Mouse (Mus musculus) testis, adult 2 months (tissue): ENCODE data around the gene Pias1.

Experiments used
- CTCF ChIP-seq: fragments of 200-500 bp; IDR thresholded peaks from 2 replicates; pipeline ENCODE4 v1.5.1; 2012; ENCODE audit warnings: low read depth, mild to moderate bottlenecking, inconsistent platforms, low read length, moderate library complexity; ENCODE audit not compliant: control insufficient read depth, insufficient read depth, insufficient replicate concordance
- POLR2A ChIP-seq: fragments of 200-500 bp; IDR thresholded peaks from 2 replicates; pipeline ENCODE4 v1.6.1; 2012; ENCODE audit warnings: low read depth, mild to moderate bottlenecking, inconsistent platforms, low read length, moderate library complexity; ENCODE audit not compliant: control insufficient read depth

DNA sequence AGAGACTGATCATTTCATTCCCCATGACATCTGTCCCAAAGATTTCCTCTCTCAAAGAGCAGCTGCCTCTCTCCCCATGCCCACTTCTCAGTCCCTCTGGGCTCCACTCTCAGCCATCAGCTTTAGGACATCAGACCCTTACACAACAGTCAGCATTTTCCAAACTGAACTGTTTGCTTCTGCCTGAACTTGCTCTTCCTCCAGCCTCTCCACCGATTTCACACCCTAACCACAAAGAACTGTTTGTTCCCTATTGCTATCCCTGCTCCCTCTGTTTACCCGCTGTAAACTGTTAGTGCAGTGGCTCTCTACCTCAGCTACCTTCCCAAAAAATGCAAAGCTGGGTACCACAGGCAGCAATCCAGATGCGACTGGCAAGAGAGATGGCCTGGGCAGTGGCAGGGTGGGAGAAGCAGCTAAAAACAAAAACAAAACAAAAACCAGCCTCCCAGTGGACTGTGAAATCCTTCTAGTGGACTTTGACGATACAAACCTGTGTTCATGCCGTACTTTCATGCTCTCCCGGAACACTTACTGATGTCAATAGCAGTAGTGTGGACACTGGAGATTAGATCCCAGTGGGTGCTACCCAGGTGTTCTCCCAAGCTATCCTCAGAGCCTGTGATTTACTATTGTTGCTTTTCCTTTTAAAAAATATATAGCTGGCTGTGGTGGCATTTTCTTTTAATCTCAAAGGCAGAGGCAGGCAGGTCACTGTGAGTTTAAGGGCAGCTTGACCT is 18.5 kb upstream of the Pias1 start:
- TF ChIP-seq POLR2A (no peak), CTCF (no peak)
